Mouse (Mus musculus) intestine, embryonic 16.5 days (tissue): ENCODE measurements around the gene Ski. TPM values are rescaled to one million over a fixed set of nuclear protein-coding genes. Genes with fewer than 3 reads are reported as not detected.

Source experiments
- ATAC-seq: fragments of 200-750 bp; cut with Nextera tagmentation; 2 replicates; pipeline ENCODE4 v1.8.0; 2017; ENCODE audit warnings: moderate TSS enrichment, moderate library complexity
- H3K27ac ChIP-seq: fragments of 300-500 bp; sonication (generic); 2 replicates; pipeline ENCODE4 v1.5.1; 2014; ENCODE audit warnings: mild to moderate bottlenecking, low read length
- H3K27me3 ChIP-seq: fragments of 300-500 bp; sonication (generic); replicated peaks from 2 replicates; pipeline ENCODE4 v1.6.1; 2014; ENCODE audit warnings: low read length, control low read depth, mixed read lengths; ENCODE audit not compliant: control insufficient read depth, insufficient read depth
- H3K36me3 ChIP-seq: fragments of 300-500 bp; sonication (generic); 2 replicates; pipeline ENCODE4 v1.6.1; 2014; ENCODE audit warnings: low read length, control low read depth; ENCODE audit not compliant: control insufficient read depth, insufficient read depth
- H3K4me1 ChIP-seq: fragments of 300-500 bp; sonication (generic); 2 replicates; pipeline ENCODE4 v1.6.1; 2014; ENCODE audit warnings: low read length, control low read depth, mixed read lengths; ENCODE audit not compliant: control insufficient read depth, insufficient read depth
- H3K4me2 ChIP-seq: fragments of 300-500 bp; sonication (generic); 2 replicates; pipeline ENCODE4 v1.6.1; 2014; ENCODE audit warnings: low read depth, low read length, control low read depth
- H3K4me3 ChIP-seq: fragments of 300-500 bp; sonication (generic); 2 replicates; pipeline ENCODE4 v1.5.1; 2014; ENCODE audit warnings: mild to moderate bottlenecking, low read length
- H3K9ac ChIP-seq: fragments of 300-500 bp; sonication (generic); 2 replicates; pipeline ENCODE4 v1.6.1; 2014; ENCODE audit warnings: low read depth, low read length
- H3K9me3 ChIP-seq: fragments of 300-500 bp; sonication (generic); 2 replicates; pipeline ENCODE4 v1.6.1; 2016; ENCODE audit warnings: low read length, control low read depth; ENCODE audit not compliant: control insufficient read depth
- WGBS: fragments of 180-500 bp; shearing (Covaris S2); extraction: QIAGEN DNeasy Blood & Tissue Kit; methylation state at CpG from one replicate; pipeline ENCODE4 v1.1.7; 2014; 5-methylcytosine and 5-hydroxymethylcytosine counted together
- polyA plus RNA-seq: library from polyadenylated mRNA; unstranded; fragments of >200 nt; fragmentation: Nextera tagmentation; extraction: Ambion mirVana; gene quantifications from 2 replicates; pipeline ENCODE4 v1.2.1, GENCODE M21; 2015

Ski gene
- polyA plus RNA-seq, 1 experiment from 2014 or later: 11.4 TPM

DNA sequence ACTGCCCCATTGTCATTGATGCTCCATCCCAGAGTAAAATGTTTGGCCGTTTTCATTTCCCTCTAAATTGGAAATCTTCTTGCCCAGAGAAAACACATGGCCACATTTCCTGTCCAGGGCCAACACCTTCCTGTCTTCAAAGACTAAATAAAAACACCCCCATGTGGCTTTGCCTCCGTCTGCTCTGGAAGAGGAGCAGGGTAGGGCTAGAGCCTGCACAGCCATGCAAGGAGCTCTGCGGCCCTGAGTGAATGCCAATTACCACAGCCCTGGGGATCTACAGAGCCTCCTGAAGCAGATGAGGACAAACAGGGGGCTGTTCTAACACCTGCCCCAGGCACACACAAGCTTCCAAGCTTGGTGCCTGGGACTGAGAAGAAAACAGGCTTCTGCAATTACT lies 46.2 kb downstream of the Ski start:
- Histone ChIP-seq H3K27me3 (no peaks in the 10 kb centered on the region), H3K36me3 (no peaks in the 10 kb centered on the region), H3K27ac (peak overlapping the region; percentile 11; the same call in 1 of the 2 replicates), H3K4me1 (peaks cover 85% of the 10 kb centered on the region), H3K9ac (no peak overlapping the region), H3K4me2 (no peak overlapping the region), H3K4me3 (no peak overlapping the region), H3K9me3 (no peaks in the 10 kb centered on the region)
- 47% methylated on average over 3 of the region's 3 CpGs for WGBS
- no peak for ATAC-seq

DNA sequence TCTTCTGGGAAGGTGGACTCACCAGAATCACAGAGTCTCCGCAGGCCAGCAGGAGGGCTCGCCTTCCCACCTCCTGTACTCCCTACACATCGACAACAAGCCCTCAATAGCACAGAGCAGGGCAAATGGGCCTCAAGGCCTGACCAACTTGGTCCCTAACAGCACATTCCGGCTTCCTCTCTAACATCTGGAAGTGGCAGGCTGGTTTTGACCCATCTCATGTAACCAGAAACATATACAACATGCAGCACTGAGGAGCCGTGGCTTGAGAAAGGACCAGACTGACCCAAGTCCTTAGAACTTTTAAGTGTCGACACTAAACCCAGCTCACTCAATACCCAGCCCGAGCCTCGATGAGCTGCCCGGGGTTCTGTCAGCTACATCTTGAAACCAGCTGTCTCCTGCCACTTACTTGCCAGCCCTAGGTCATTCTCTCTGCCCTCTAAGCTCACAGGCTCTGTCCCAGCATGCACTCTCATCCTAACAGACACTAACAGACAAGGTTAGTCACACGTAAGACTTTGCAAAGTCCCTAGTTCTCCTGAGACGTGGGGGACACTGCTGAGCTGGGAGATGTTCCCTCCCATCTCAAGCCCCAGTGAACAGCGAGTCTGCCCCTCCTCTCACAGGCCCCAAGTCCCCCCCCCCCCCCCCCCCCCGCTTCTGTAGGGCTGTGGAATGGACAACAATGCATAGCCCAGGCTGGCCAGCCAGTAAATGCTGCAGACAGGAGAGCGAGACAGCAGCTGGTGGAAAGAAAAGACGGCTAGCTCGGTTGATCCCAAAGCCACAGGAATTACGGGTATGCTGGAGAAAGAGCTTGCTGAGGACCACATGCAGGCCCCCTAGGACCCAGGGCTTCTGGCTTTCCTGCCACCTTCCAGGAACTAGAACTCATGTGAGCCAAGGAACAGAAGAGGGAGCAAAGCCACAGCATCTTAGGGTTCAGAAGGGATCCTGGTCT lies 48.3 kb downstream of the Ski start:
- Histone ChIP-seq H3K27me3 (no peaks in the 10 kb centered on the region), H3K36me3 (no peaks in the 10 kb centered on the region), H3K4me1 (peaks cover 87% of the 10 kb centered on the region), H3K4me3 (no peak overlapping the region), H3K27ac (peak overlapping the region; percentile 97), H3K9me3 (no peaks in the 10 kb centered on the region), H3K9ac (peak overlapping the region; percentile 52), H3K4me2 (peak overlapping the region; percentile 38)
- peak; percentile 0; the same call in 1 of the 2 replicates for ATAC-seq
- WGBS: 21% methylated on average over 16 of the region's 17 CpGs

DNA sequence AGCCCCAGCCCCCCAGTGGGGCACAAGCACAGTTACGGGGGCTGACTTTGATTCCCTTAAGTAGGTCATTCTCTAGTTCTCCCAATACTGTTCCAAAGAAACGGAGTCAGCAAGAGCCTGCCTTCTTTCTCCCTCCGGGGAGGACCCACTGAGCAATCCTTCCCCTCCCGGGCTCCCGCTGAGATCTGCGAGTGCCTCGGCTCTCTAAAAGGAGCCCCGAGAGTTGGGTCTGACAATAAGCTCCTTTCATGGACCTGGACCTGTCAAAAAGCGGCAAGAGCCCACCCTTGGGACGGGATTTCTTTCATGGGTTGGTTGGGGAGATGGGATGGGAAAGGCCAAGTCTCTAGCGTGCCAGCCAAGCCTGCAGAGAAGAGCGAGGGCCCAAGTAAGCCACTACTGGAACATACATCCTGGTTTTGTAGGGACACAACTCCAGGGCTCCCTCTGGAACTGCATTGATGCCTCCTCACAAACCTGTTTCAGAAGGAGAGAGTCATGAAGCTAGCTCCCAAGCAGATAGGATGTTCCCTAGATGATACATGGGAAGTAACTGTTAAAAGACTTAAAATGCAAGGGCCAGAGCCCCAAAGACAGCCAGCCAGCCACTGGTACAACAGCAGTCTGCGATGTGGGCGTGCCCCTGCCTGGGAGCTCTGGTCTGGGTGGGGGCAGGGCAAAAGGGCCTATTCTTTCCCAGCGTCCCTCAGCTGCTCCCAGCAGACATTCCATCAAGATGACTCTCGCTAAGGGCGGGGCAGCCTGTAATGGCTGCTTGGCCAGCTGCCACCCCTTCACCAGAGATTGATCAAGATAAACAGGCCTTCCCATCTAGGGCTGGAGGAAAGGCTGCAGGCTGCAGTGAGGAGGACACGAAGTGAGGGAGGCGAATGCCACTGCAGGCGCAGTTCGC lies 49.2 kb downstream of the Ski start:
- Histone ChIP-seq H3K36me3 (no peaks in the 10 kb centered on the region), H3K27me3 (no peaks in the 10 kb centered on the region), H3K9ac (peak overlapping the region; percentile 56), H3K9me3 (no peaks in the 10 kb centered on the region), H3K27ac (peak overlapping the region; percentile 97), H3K4me3 (peak overlapping the region; percentile 13; the same call in 1 of the 2 replicates), H3K4me2 (peak overlapping the region; percentile 38), H3K4me1 (peaks cover 83% of the 10 kb centered on the region)
- WGBS: 14% methylated on average over 21 of the region's 21 CpGs
- ATAC-seq: peak; percentile 95

DNA sequence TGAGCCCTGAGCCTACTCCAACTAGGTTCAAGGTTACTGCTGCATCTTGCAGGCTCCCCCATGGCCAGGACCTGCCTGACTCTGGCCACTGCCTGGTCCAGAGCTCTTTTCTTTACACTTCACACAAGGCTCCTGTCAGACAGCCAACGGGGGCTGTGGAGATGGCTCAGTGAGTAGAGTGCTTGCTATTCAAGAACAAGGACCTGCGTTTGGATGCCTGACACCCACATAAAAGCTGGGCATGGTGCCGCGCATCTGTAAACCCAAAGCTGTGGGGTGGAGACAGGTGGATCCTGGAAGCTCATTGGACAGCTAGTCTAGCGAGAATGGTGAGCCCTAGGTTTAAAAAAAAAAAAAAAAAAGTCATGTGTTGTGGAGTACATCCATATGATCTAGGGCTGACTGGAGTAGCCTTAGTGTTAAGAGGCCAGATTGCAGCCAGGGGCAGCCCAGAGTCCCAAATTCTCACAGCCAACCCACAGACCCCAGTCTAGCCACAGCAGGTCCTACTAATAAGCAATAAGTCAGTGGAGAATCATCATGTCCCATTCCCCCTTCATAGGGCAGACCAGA lies 50.3 kb downstream of the Ski start:
- H3K9me3 ChIP-seq: no peaks in the 10 kb centered on the region
- H3K9ac ChIP-seq: 0 out of 2 replicates have a peak overlapping the region, but pooled peaks have one; percentile 35
- no peaks in the 10 kb centered on the region for H3K27me3 ChIP-seq
- 76% methylated on average over 5 of the region's 5 CpGs for WGBS
- peaks cover 74% of the 10 kb centered on the region for H3K4me1 ChIP-seq
- H3K27ac ChIP-seq: no peak overlapping the region
- no peak overlapping the region for H3K4me2 ChIP-seq
- H3K36me3 ChIP-seq: no peaks in the 10 kb centered on the region
- no peak overlapping the region for H3K4me3 ChIP-seq
- ATAC-seq: no peak

DNA sequence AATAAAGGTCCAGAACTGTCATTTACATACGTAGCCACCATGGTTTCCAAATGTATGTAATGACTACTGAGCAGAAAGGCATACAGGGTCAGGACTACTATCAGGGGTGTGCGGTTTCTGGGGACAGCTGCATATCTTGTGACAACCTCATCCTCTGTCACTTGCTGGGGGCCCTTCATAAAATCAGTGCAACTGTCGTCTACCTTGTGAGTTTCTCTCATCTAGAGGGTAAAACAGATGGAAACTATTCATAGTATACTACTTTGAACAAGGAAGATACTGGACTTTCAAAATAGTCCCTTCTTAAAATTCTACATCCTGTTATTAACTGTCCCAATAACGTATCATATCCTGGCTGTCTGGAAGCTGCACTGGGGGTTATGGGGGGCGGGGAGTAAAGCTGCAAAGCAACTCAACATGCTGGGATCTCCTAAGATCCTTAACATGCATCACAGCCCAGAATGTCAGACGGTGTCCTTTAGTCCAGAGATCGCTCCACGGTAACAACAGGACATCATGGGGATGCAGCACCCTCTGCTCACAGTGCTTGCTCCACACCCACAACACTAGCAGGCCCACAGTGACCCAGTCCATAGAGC lies 51.7 kb downstream of the Ski start:
- Histone ChIP-seq H3K4me3 (no peak overlapping the region), H3K4me1 (peaks cover 63% of the 10 kb centered on the region), H3K27me3 (no peaks in the 10 kb centered on the region), H3K9me3 (no peaks in the 10 kb centered on the region), H3K9ac (no peak overlapping the region), H3K36me3 (no peaks in the 10 kb centered on the region), H3K27ac (no peak overlapping the region), H3K4me2 (no peak overlapping the region)
- WGBS: 73% methylated on average over 8 of the region's 8 CpGs
- no peak for ATAC-seq

DNA sequence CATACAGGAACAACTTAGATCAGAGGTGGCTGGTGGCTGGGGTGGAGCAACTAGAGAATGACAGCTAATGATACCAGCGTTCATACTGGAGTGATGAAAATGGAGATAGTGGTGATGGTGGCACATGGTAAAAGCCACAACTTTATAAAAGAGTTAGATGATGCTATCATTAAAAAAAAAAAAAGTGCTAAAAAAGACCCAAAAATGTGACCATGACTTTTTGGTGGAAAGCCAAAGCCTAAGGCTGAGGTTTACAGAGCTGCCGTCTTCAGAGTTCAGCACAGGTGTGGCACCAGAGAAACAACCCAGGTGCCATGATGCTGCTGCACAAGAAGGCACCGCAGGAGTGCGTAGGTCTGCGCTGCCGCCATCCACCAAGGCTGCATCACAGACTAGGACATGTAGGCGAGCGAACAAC lies 53.5 kb downstream of the Ski start:
- Histone ChIP-seq H3K27me3 (no peaks in the 10 kb centered on the region), H3K4me2 (no peak overlapping the region), H3K4me1 (peaks cover 57% of the 10 kb centered on the region), H3K9me3 (no peaks in the 10 kb centered on the region), H3K4me3 (no peak overlapping the region), H3K27ac (no peak overlapping the region), H3K9ac (no peak overlapping the region), H3K36me3 (no peaks in the 10 kb centered on the region)
- WGBS: 90% methylated on average over 8 of the region's 8 CpGs
- ATAC-seq: no peak

DNA sequence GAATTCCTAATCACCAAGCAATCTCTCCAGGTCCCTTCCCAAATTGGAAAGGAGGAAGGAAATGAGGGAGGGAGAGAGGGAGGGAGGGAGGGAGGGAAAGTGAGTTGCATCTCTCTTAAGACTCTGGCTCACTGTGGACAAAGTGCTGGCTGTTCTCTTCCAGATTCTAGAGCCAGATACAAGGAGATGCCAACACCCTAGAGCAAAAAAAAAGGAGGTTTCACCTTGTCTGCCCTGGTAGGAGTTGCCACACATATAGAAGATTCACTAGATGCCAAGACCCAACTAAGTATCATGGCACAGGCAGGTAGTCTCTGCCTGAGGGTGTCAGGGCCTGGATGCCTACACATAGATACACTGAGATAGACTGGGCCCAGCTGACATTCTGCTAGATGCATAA lies 56.5 kb downstream of the Ski start:
- peaks cover 56% of the 10 kb centered on the region for H3K4me1 ChIP-seq
- no peaks in the 10 kb centered on the region for H3K27me3 ChIP-seq
- no peaks in the 10 kb centered on the region for H3K36me3 ChIP-seq
- no peak overlapping the region for H3K4me2 ChIP-seq
- H3K9me3 ChIP-seq: no peaks in the 10 kb centered on the region
- no peak overlapping the region for H3K4me3 ChIP-seq
- no peak overlapping the region for H3K27ac ChIP-seq
- H3K9ac ChIP-seq: no peak overlapping the region
- ATAC-seq: no peak

DNA sequence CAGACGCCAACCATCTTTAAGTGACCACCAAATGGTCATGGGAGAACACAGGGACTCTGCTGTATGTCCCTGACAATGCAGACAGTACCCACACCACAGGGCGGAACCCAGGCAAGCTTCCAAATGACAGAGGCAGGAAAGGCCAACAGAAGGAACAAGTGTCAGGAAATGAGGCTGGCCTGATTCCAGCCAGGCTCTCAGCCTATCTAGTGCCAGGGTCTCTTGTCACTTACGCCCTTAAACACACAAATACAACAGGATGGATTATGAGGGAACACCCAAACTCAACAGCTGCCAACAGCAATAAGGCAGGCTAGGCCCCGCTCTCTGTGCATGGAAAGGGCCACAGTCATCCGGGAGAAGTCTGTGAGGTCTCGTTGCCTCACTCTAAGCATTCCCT lies 57.8 kb downstream of the Ski start:
- H3K4me2 ChIP-seq: no peak overlapping the region
- no peaks in the 10 kb centered on the region for H3K9me3 ChIP-seq
- 65% methylated on average over 6 of the region's 6 CpGs for WGBS
- no peak for ATAC-seq
- no peaks in the 10 kb centered on the region; the same call in 1 of the 2 replicates for H3K36me3 ChIP-seq
- H3K4me1 ChIP-seq: peaks cover 55% of the 10 kb centered on the region
- no peak overlapping the region for H3K4me3 ChIP-seq
- H3K9ac ChIP-seq: no peak overlapping the region
- H3K27me3 ChIP-seq: no peaks in the 10 kb centered on the region
- H3K27ac ChIP-seq: peak overlapping the region; percentile 92
